Mouse (Mus musculus): ENCODE results near the gene Alg1. TPM values are rescaled to one million over a fixed set of nuclear protein-coding genes. Genes with fewer than 3 reads are reported as not detected.

Alg1 gene
- polyA plus RNA-seq (2014; fragmentation: Illumina TruSeq; extraction: RNeasy Lipid Tissue Mini Kit (QIAGEN cat#74804); ENCODE audit: insufficient read depth, low read depth, low replicate concordance): 33.7 TPM

GRCm38 (mm10) chr16:5233418-5234313, at the start of gene Alg1:
TSS of gene Alg1 (plus strand) at chr16:5233621.

DNA sequence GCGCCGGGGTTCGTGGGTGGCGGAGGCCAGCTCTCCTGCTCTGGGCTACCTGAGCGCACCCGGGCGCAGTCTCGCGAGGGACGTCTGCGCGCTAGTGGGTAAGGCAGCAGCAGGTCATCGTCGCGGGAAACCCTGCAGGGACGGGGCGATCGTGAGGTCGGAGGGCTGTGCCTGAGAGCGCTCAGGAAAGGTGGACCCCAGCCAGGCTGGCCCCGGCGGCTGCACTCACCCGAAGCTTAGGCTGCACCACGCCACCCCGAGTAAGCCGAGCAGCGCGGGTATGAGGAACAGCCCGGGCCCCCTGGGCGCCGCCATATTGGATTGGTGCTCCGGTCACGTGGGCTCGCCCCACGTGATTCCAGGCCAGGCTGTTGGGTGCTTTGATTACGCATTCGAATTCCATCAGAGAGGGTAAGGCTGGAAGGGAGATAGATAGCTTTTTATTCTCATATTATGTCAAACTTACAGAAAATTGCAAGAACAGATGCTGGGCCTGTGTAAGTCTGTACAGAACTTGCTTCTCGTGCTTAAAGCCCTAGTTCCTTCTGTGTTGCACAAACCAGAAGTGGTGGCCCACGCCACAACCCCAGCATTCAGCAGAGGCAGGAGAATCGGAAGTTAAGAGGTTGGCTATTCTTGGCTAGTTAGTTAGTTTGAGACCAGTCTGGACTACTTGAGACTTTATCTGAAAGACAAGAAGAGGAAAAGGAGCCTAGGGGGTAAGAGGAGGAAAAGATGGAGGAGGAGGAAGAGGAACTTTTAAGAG, 29.6 kb upstream of the Alg1 start, which contains the start of gene Nagpa:
Gene Nagpa, minus strand, starts transcription at position 345 of the 766 bp plus-strand sequence.

DNA sequence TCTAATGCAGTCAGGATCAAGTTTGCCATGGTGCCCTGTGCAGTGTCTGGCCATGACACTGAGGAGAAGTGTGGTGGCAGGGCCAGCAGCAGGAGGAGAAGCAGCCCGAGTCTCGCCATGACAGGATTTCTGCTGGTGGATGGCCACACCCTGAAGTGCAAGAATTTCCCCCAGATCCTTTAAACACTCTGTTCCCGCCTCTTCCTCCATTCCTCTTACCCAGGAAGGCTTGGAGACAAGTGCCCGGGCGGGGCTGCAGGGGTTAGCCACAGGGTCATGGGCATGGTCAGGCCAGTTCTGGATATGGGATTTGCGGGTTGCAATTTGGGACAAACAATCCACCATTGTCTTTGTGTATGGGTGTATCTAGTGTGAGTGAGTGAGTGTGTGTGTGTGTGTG, 11.3 kb upstream of the Alg1 start, which contains the start of gene AU021092:
Gene AU021092, minus strand, starts transcription at position 160 of the 400 bp plus-strand sequence.

GRCm38 (mm10) chr16:5255779-5256496, 22.5 kb downstream of the Alg1 start, which contains the start of gene Eef2kmt:
TSS of gene Eef2kmt (minus strand) at chr16:5255983.

Other genes starting within 250 kb of the Alg1 start
- gene Sept12, start 235.8 kb upstream of the Alg1 start, polyA plus RNA-seq (2014; fragmentation: Illumina TruSeq; extraction: RNeasy Lipid Tissue Mini Kit (QIAGEN cat#74804); ENCODE audit: insufficient read depth, low read depth, low replicate concordance): not detected
- 90.9 TPM for gene Smim22, start 226.3 kb upstream of the Alg1 start, polyA plus RNA-seq (2014; fragmentation: Illumina TruSeq; extraction: RNeasy Lipid Tissue Mini Kit (QIAGEN cat#74804); ENCODE audit: insufficient read depth, low read depth, low replicate concordance)
- gene Rogdi, start 220.1 kb upstream of the Alg1 start, polyA plus RNA-seq (2014; fragmentation: Illumina TruSeq; extraction: RNeasy Lipid Tissue Mini Kit (QIAGEN cat#74804); ENCODE audit: insufficient read depth, low read depth, low replicate concordance): 43.6 TPM
- 45.3 TPM for gene Glyr1, start 183.8 kb upstream of the Alg1 start, polyA plus RNA-seq (2014; fragmentation: Illumina TruSeq; extraction: RNeasy Lipid Tissue Mini Kit (QIAGEN cat#74804); ENCODE audit: insufficient read depth, low read depth, low replicate concordance)
- gene Ubn1, start 183.6 kb upstream of the Alg1 start, polyA plus RNA-seq (2014; fragmentation: Illumina TruSeq; extraction: RNeasy Lipid Tissue Mini Kit (QIAGEN cat#74804); ENCODE audit: insufficient read depth, low read depth, low replicate concordance): 15.9 TPM
- 9.1 TPM for gene Ppl, start 101.2 kb upstream of the Alg1 start, polyA plus RNA-seq (2014; fragmentation: Illumina TruSeq; extraction: RNeasy Lipid Tissue Mini Kit (QIAGEN cat#74804); ENCODE audit: insufficient read depth, low read depth, low replicate concordance)
- gene Sec14l5, start 86.5 kb upstream of the Alg1 start, polyA plus RNA-seq (2014; fragmentation: Illumina TruSeq; extraction: RNeasy Lipid Tissue Mini Kit (QIAGEN cat#74804); ENCODE audit: insufficient read depth, low read depth, low replicate concordance): 0.61 TPM
- gene Nagpa, start 29.6 kb upstream of the Alg1 start, polyA plus RNA-seq (2014; fragmentation: Illumina TruSeq; extraction: RNeasy Lipid Tissue Mini Kit (QIAGEN cat#74804); ENCODE audit: insufficient read depth, low read depth, low replicate concordance): 17.1 TPM
- gene AU021092, start 11.3 kb upstream of the Alg1 start, polyA plus RNA-seq (2014; fragmentation: Illumina TruSeq; extraction: RNeasy Lipid Tissue Mini Kit (QIAGEN cat#74804); ENCODE audit: insufficient read depth, low read depth, low replicate concordance): 141 TPM
- gene Eef2kmt, start 22.4 kb downstream of the Alg1 start, polyA plus RNA-seq (2014; fragmentation: Illumina TruSeq; extraction: RNeasy Lipid Tissue Mini Kit (QIAGEN cat#74804); ENCODE audit: insufficient read depth, low read depth, low replicate concordance): 15.4 TPM